Mouse (Mus musculus) megakaryocyte, embryonic 14.5 days (primary cell): ENCODE measurements around the gene Cxcr2. TPM values are rescaled to one million over a fixed set of nuclear protein-coding genes. Genes with fewer than 3 reads are reported as not detected.
A peak's percentile ranks its signal among the peaks of the same experiment; 100 is the strongest.

ENCODE experiments used
- H3K27me3 ChIP-seq: replicated peaks from 2 replicates; pipeline ENCODE3; 2012; ENCODE audit warnings: inconsistent platforms
- H3K36me3 ChIP-seq: replicated peaks from 2 replicates; pipeline ENCODE3; 2012; ENCODE audit warnings: low read length, inconsistent platforms, mixed read lengths
- H3K4me1 ChIP-seq: 2 replicates; pipeline ENCODE4 v1.6.1; 2012; ENCODE audit warnings: inconsistent platforms
- H3K4me3 ChIP-seq: replicated peaks from 2 replicates; pipeline ENCODE3; 2012; ENCODE audit warnings: moderate library complexity, mild to moderate bottlenecking, inconsistent platforms
- H3K9me3 ChIP-seq: 2 replicates; pipeline ENCODE4 v1.6.1; 2012; ENCODE audit warnings: inconsistent platforms
- FLI1 ChIP-seq: IDR thresholded peaks from 2 replicates; pipeline ENCODE4 v1.6.1; 2012; ENCODE audit warnings: low read length, inconsistent platforms, mixed read lengths
- GATA1 ChIP-seq: IDR thresholded peaks from 3 replicates; pipeline ENCODE4 v1.6.1; 2012; ENCODE audit warnings: mixed read lengths, low read length, inconsistent platforms, borderline replicate concordance
- polyA plus RNA-seq: library from polyadenylated mRNA; stranded (reverse); fragments of >175 nt; gene quantifications from 2 replicates; pipeline ENCODE4 v1.2.3, GENCODE M21; 2012; ENCODE audit warnings: low replicate concordance; ENCODE audit not compliant: insufficient read depth

Cxcr2 gene
- polyA plus RNA-seq, result 0.70 TPM in 1 of 2 replicates, not detected in the other

GRCm38 (mm10) chr1:74153461-74154184, at the start of gene Cxcr2:
TSS of gene Cxcr2 (plus strand) at chr1:74153989.
- TF ChIP-seq GATA1 (no peak), FLI1 (no peak)
- no peaks in the 10 kb centered on the region for H3K9me3 ChIP-seq
- H3K4me1 ChIP-seq, result peaks cover 86% of the 10 kb centered on the region
- H3K36me3 ChIP-seq, result peaks cover under 1% of the 10 kb centered on the region
- no peaks in the 10 kb centered on the region for H3K27me3 ChIP-seq
- peak within 1 kb of the TSS; percentile 44 for H3K4me3 ChIP-seq

- no peak overlapping the region for H3K4me3 ChIP-seq
- TF ChIP-seq FLI1 (no peak), GATA1 (no peak)
- no peaks in the 10 kb centered on the region for H3K36me3 ChIP-seq
- no peaks in the 10 kb centered on the region for H3K9me3 ChIP-seq
- peaks cover 5% of the 10 kb centered on the region for H3K4me1 ChIP-seq
- H3K27me3 ChIP-seq, result peaks cover 94% of the 10 kb centered on the region
Observed at GRCm38 (mm10) chr1:74105660-74106059, 48.1 kb upstream of the Cxcr2 start.

GRCm38 (mm10) chr1:74106214-74106613, 47.6 kb upstream of the Cxcr2 start:
- no peaks in the 10 kb centered on the region for H3K9me3 ChIP-seq
- peaks cover 95% of the 10 kb centered on the region for H3K27me3 ChIP-seq
- H3K4me1 ChIP-seq, result peaks cover 5% of the 10 kb centered on the region
- no peak overlapping the region for H3K4me3 ChIP-seq
- H3K36me3 ChIP-seq, result no peaks in the 10 kb centered on the region
- TF ChIP-seq FLI1 (no peak), GATA1 (no peak)

GRCm38 (mm10) chr1:74107931-74108618, 45.7 kb upstream of the Cxcr2 start:
- TF ChIP-seq FLI1 (no peak), GATA1 (no peak)
- H3K27me3 ChIP-seq, result peaks cover 93% of the 10 kb centered on the region
- no peaks in the 10 kb centered on the region for H3K36me3 ChIP-seq
- peaks cover 14% of the 10 kb centered on the region for H3K4me1 ChIP-seq
- no peaks in the 10 kb centered on the region for H3K9me3 ChIP-seq
- H3K4me3 ChIP-seq, result no peak overlapping the region

GRCm38 (mm10) chr1:74109670-74110069, 44.1 kb upstream of the Cxcr2 start:
- peaks cover 92% of the 10 kb centered on the region for H3K27me3 ChIP-seq
- no peaks in the 10 kb centered on the region for H3K36me3 ChIP-seq

GRCm38 (mm10) chr1:74110932-74111695, 42.7 kb upstream of the Cxcr2 start:
- no peaks in the 10 kb centered on the region for H3K9me3 ChIP-seq
- peaks cover 86% of the 10 kb centered on the region for H3K27me3 ChIP-seq
- no peak overlapping the region for H3K4me3 ChIP-seq
- TF ChIP-seq GATA1 (no peak), FLI1 (no peak)
- no peaks in the 10 kb centered on the region for H3K36me3 ChIP-seq
- H3K4me1 ChIP-seq, result peaks cover 18% of the 10 kb centered on the region

More at GRCm38 (mm10) chr1:74109670-74110069, 44.1 kb upstream of the Cxcr2 start:
- Histone ChIP-seq H3K4me3 (no peak overlapping the region), H3K4me1 (peaks cover 18% of the 10 kb centered on the region), H3K9me3 (no peaks in the 10 kb centered on the region)
- no peak for TF ChIP-seq GATA1
- TF ChIP-seq FLI1, result no peak

GRCm38 (mm10) chr1:74111696-74112030, 42.1 kb upstream of the Cxcr2 start:
- TF ChIP-seq GATA1, result no peak
- TF ChIP-seq FLI1, result no peak
- Histone ChIP-seq H3K4me1 (peaks cover 18% of the 10 kb centered on the region), H3K36me3 (no peaks in the 10 kb centered on the region), H3K27me3 (peaks cover 83% of the 10 kb centered on the region), H3K9me3 (no peaks in the 10 kb centered on the region), H3K4me3 (no peak overlapping the region)

- H3K4me1 ChIP-seq, result peaks cover 15% of the 10 kb centered on the region
- H3K4me3 ChIP-seq, result no peak overlapping the region
- H3K36me3 ChIP-seq, result no peaks in the 10 kb centered on the region
- no peaks in the 10 kb centered on the region for H3K9me3 ChIP-seq
- no peak for TF ChIP-seq FLI1
- H3K27me3 ChIP-seq, result peaks cover 81% of the 10 kb centered on the region
Observed at GRCm38 (mm10) chr1:74113071-74113470, 40.7 kb upstream of the Cxcr2 start.

GRCm38 (mm10) chr1:74117876-74118275, 35.9 kb upstream of the Cxcr2 start:
- TF ChIP-seq GATA1, result no peak
- TF ChIP-seq FLI1, result no peak

GRCm38 (mm10) chr1:74119115-74119514, 34.7 kb upstream of the Cxcr2 start:
- H3K4me1 ChIP-seq, result peaks cover 36% of the 10 kb centered on the region
- H3K27me3 ChIP-seq, result peaks cover 84% of the 10 kb centered on the region
- TF ChIP-seq FLI1, result no peak
- TF ChIP-seq GATA1, result no peak
- no peaks in the 10 kb centered on the region for H3K36me3 ChIP-seq
- no peak overlapping the region for H3K4me3 ChIP-seq
- H3K9me3 ChIP-seq, result no peaks in the 10 kb centered on the region

More at GRCm38 (mm10) chr1:74117876-74118275, 35.9 kb upstream of the Cxcr2 start:
- Histone ChIP-seq H3K27me3 (peaks cover 84% of the 10 kb centered on the region), H3K4me3 (no peak overlapping the region), H3K36me3 (no peaks in the 10 kb centered on the region), H3K4me1 (peaks cover 36% of the 10 kb centered on the region), H3K9me3 (no peaks in the 10 kb centered on the region)
